Mouse (Mus musculus): ENCODE results near the gene Higd1c. TPM values are rescaled to one million over a fixed set of nuclear protein-coding genes. Genes with fewer than 3 reads are reported as not detected.

The Higd1c gene
- polyA plus RNA-seq, 1 experiment from 2014 or later, result not detected

GRCm38 (mm10) chr15:100395561-100395960 lies 31.2 kb downstream of the Higd1c start:
- ATAC-seq (replicated peaks; ENCODE audit: low FRiP score) (no peak), DNase-seq (ENCODE audit: low spot score) (no peak)
- Histone ChIP-seq H3K9ac (ENCODE audit: low read length) (no peak overlapping the region), H3K4me3 (ENCODE audit: low read depth, low read length) (no peak overlapping the region), H3K4me1 (replicated peaks; ENCODE audit: control insufficient read depth, insufficient read depth, low read length) (no peaks in the 10 kb centered on the region), H3K27ac (ENCODE audit: low read depth, low read length) (no peak overlapping the region), H3K9me3 (ENCODE audit: control insufficient read depth, low read length) (no peaks in the 10 kb centered on the region), H3K36me3 (ENCODE audit: control insufficient read depth, insufficient read depth, low read length) (peaks cover 16% of the 10 kb centered on the region; the same call in 1 of the 2 replicates), H3K27me3 (ENCODE audit: control insufficient read depth, insufficient read depth, low read length) (no peaks in the 10 kb centered on the region), H3K4me2 (ENCODE audit: low read depth, low read length, severe bottlenecking) (no peak overlapping the region)
- WGBS, result 94% methylated on average over 3 of the region's 3 CpGs

GRCm38 (mm10) chr15:100400592-100401250 lies 36.4 kb downstream of the Higd1c start:
- Histone ChIP-seq H3K4me3 (ENCODE audit: low read depth, low read length) (no peak overlapping the region), H3K4me2 (ENCODE audit: low read depth, low read length, severe bottlenecking) (no peak overlapping the region), H3K36me3 (ENCODE audit: control insufficient read depth, insufficient read depth, low read length) (peaks cover 23% of the 10 kb centered on the region; the same call in 1 of the 2 replicates), H3K4me1 (replicated peaks; ENCODE audit: control insufficient read depth, insufficient read depth, low read length) (no peaks in the 10 kb centered on the region), H3K27ac (ENCODE audit: low read depth, low read length) (no peak overlapping the region), H3K9me3 (ENCODE audit: control insufficient read depth, low read length) (no peaks in the 10 kb centered on the region), H3K27me3 (ENCODE audit: control insufficient read depth, insufficient read depth, low read length) (no peaks in the 10 kb centered on the region), H3K9ac (ENCODE audit: low read length) (no peak overlapping the region)
- DNase-seq (ENCODE audit: low spot score) (no peak), ATAC-seq (replicated peaks; ENCODE audit: low FRiP score) (no peak)
- 89% methylated on average over 16 of the region's 16 CpGs for whole genome bisulfite sequencing

- Histone ChIP-seq H3K36me3 (ENCODE audit: control insufficient read depth, insufficient read depth, low read length) (peaks cover 23% of the 10 kb centered on the region; the same call in 1 of the 2 replicates), H3K27me3 (ENCODE audit: control insufficient read depth, insufficient read depth, low read length) (no peaks in the 10 kb centered on the region), H3K4me1 (replicated peaks; ENCODE audit: control insufficient read depth, insufficient read depth, low read length) (no peaks in the 10 kb centered on the region), H3K27ac (ENCODE audit: low read depth, low read length) (no peak overlapping the region), H3K4me3 (ENCODE audit: low read depth, low read length) (no peak overlapping the region), H3K4me2 (ENCODE audit: low read depth, low read length, severe bottlenecking) (no peak overlapping the region), H3K9me3 (ENCODE audit: control insufficient read depth, low read length) (no peaks in the 10 kb centered on the region), H3K9ac (ENCODE audit: low read length) (no peak overlapping the region)
- ATAC-seq (replicated peaks; ENCODE audit: low FRiP score) (no peak), DNase-seq (ENCODE audit: low spot score) (no peak)
- WGBS, result 89% methylated on average over 4 of the region's 4 CpGs
These were observed 37.5 kb downstream of the Higd1c start for GRCm38 (mm10) chr15:100401811-100402210.

GRCm38 (mm10) chr15:100402347-100402746 lies 38.0 kb downstream of the Higd1c start:
- ATAC-seq (replicated peaks; ENCODE audit: low FRiP score) (no peak), DNase-seq (ENCODE audit: low spot score) (no peak)
- Histone ChIP-seq H3K4me1 (replicated peaks; ENCODE audit: control insufficient read depth, insufficient read depth, low read length) (no peaks in the 10 kb centered on the region), H3K4me3 (ENCODE audit: low read depth, low read length) (no peak overlapping the region), H3K27me3 (ENCODE audit: control insufficient read depth, insufficient read depth, low read length) (no peaks in the 10 kb centered on the region), H3K9ac (ENCODE audit: low read length) (no peak overlapping the region), H3K36me3 (ENCODE audit: control insufficient read depth, insufficient read depth, low read length) (peaks cover 23% of the 10 kb centered on the region; the same call in 1 of the 2 replicates), H3K4me2 (ENCODE audit: low read depth, low read length, severe bottlenecking) (no peak overlapping the region), H3K27ac (ENCODE audit: low read depth, low read length) (no peak overlapping the region), H3K9me3 (ENCODE audit: control insufficient read depth, low read length) (no peaks in the 10 kb centered on the region)
- WGBS, result 93% methylated on average over 14 of the region's 14 CpGs

- H3K9ac ChIP-seq (ENCODE audit: low read length), result no peak overlapping the region
- no peak overlapping the region for H3K4me3 ChIP-seq (ENCODE audit: low read depth, low read length)
- WGBS, result 82% methylated on average over 4 of the region's 4 CpGs
- no peaks in the 10 kb centered on the region for H3K27me3 ChIP-seq (ENCODE audit: control insufficient read depth, insufficient read depth, low read length)
- no peaks in the 10 kb centered on the region for H3K9me3 ChIP-seq (ENCODE audit: control insufficient read depth, low read length)
- H3K4me2 ChIP-seq (ENCODE audit: low read depth, low read length, severe bottlenecking), result no peak overlapping the region
- H3K27ac ChIP-seq (ENCODE audit: low read depth, low read length), result no peak overlapping the region
- DNase-seq (ENCODE audit: low spot score), result no peak
- no peaks in the 10 kb centered on the region for H3K4me1 ChIP-seq (replicated peaks; ENCODE audit: control insufficient read depth, insufficient read depth, low read length)
- no peak for ATAC-seq (replicated peaks; ENCODE audit: low FRiP score)
- H3K36me3 ChIP-seq (ENCODE audit: control insufficient read depth, insufficient read depth, low read length), result peaks cover 20% of the 10 kb centered on the region; the same call in 1 of the 2 replicates
These were observed 38.5 kb downstream of the Higd1c start for GRCm38 (mm10) chr15:100402798-100403197.

GRCm38 (mm10) chr15:100403318-100404000 lies 39.1 kb downstream of the Higd1c start:
- Histone ChIP-seq H3K27ac (ENCODE audit: low read depth, low read length) (no peak overlapping the region), H3K27me3 (ENCODE audit: control insufficient read depth, insufficient read depth, low read length) (no peaks in the 10 kb centered on the region), H3K4me2 (ENCODE audit: low read depth, low read length, severe bottlenecking) (no peak overlapping the region), H3K9me3 (ENCODE audit: control insufficient read depth, low read length) (no peaks in the 10 kb centered on the region), H3K9ac (ENCODE audit: low read length) (no peak overlapping the region), H3K4me1 (replicated peaks; ENCODE audit: control insufficient read depth, insufficient read depth, low read length) (no peaks in the 10 kb centered on the region), H3K36me3 (ENCODE audit: control insufficient read depth, insufficient read depth, low read length) (peaks cover 18% of the 10 kb centered on the region; the same call in 1 of the 2 replicates), H3K4me3 (ENCODE audit: low read depth, low read length) (no peak overlapping the region)
- 91% methylated on average over 16 of the region's 16 CpGs for WGBS
- DNase-seq (ENCODE audit: low spot score) (no peak), ATAC-seq (replicated peaks; ENCODE audit: low FRiP score) (no peak)

GRCm38 (mm10) chr15:100406088-100406487 lies 41.7 kb downstream of the Higd1c start:
- no peaks in the 10 kb centered on the region for H3K27me3 ChIP-seq (ENCODE audit: control insufficient read depth, insufficient read depth, low read length)
- H3K9ac ChIP-seq (ENCODE audit: low read length), result no peak overlapping the region
- no peak overlapping the region for H3K4me2 ChIP-seq (ENCODE audit: low read depth, low read length, severe bottlenecking)
- no peak overlapping the region for H3K4me3 ChIP-seq (ENCODE audit: low read depth, low read length)
- H3K9me3 ChIP-seq (ENCODE audit: control insufficient read depth, low read length), result no peaks in the 10 kb centered on the region
- ATAC-seq (replicated peaks; ENCODE audit: low FRiP score) (no peak), DNase-seq (ENCODE audit: low spot score) (no peak)
- peaks cover 2% of the 10 kb centered on the region; the same call in 1 of the 2 replicates for H3K36me3 ChIP-seq (ENCODE audit: control insufficient read depth, insufficient read depth, low read length)
- H3K4me1 ChIP-seq (replicated peaks; ENCODE audit: control insufficient read depth, insufficient read depth, low read length), result no peaks in the 10 kb centered on the region
- whole genome bisulfite sequencing, result 88% methylated on average over 5 of the region's 5 CpGs
- H3K27ac ChIP-seq (ENCODE audit: low read depth, low read length), result no peak overlapping the region

GRCm38 (mm10) chr15:100410918-100411672 lies 46.8 kb downstream of the Higd1c start:
- no peak for DNase-seq (ENCODE audit: low spot score)

More at GRCm38 (mm10) chr15:100410918-100411672, 46.8 kb downstream of the Higd1c start:
- H3K4me1 ChIP-seq (replicated peaks; ENCODE audit: control insufficient read depth, insufficient read depth, low read length), result no peaks in the 10 kb centered on the region
- H3K4me2 ChIP-seq (ENCODE audit: low read depth, low read length, severe bottlenecking), result no peak overlapping the region
- H3K27ac ChIP-seq (ENCODE audit: low read depth, low read length), result no peak overlapping the region
- no peaks in the 10 kb centered on the region for H3K27me3 ChIP-seq (ENCODE audit: control insufficient read depth, insufficient read depth, low read length)
- no peaks in the 10 kb centered on the region for H3K9me3 ChIP-seq (ENCODE audit: control insufficient read depth, low read length)
- ATAC-seq (replicated peaks; ENCODE audit: low FRiP score), result no peak
- H3K36me3 ChIP-seq (ENCODE audit: control insufficient read depth, insufficient read depth, low read length), result no peaks in the 10 kb centered on the region; the same call in 1 of the 2 replicates
- H3K4me3 ChIP-seq (ENCODE audit: low read depth, low read length), result no peak overlapping the region
- WGBS, result 68% methylated on average over 14 of the region's 14 CpGs
- no peak overlapping the region for H3K9ac ChIP-seq (ENCODE audit: low read length)
